Mouse (Mus musculus): Measurements from ENCODE around the gene Cep162. TPM values are rescaled to one million over a fixed set of nuclear protein-coding genes. Genes with fewer than 3 reads are reported as not detected.
A peak's percentile ranks its signal among the peaks of the same experiment; 100 is the strongest.

Cep162 gene
- polyA plus RNA-seq, 1 experiment from 2014 or later, result 5.9 TPM

DNA sequence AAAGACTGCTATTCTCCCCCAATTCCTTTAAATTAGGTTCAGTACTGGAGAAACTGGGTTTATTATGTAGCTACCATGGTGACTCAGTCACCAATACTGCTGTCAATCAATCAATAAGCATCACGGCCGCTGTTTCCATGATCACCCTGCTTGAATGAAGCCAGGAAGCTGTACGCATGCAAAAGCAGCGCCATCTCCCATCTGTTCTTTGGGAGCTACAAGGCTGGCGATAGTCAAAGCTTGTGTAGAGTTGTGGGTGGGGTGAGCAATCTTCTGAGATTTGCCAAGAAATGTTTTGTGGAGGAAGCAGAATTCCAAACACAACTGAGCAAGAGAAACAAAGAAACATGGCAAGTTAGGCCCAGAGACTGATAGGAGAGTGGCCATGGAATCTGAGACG, 52.9 kb downstream of the Cep162 start:
- ATAC-seq, result no peak
- no peak overlapping the region for H3K9ac ChIP-seq (ENCODE audit: low read depth, low read length)
- no peaks in the 10 kb centered on the region for H3K9me3 ChIP-seq (ENCODE audit: control insufficient read depth, low read length)
- H3K4me3 ChIP-seq (ENCODE audit: low read length), result no peak overlapping the region
- WGBS, result 80% methylated on average over 6 of the region's 6 CpGs
- H3K27me3 ChIP-seq (replicated peaks; ENCODE audit: control insufficient read depth, insufficient read depth, low read length), result no peaks in the 10 kb centered on the region
- peaks cover 11% of the 10 kb centered on the region for H3K36me3 ChIP-seq (ENCODE audit: control insufficient read depth, insufficient read depth, low read length)
- H3K4me1 ChIP-seq (ENCODE audit: control insufficient read depth, insufficient read depth, low read depth, low read length), result no peaks in the 10 kb centered on the region
- H3K4me2 ChIP-seq (ENCODE audit: low read length), result no peak overlapping the region
- no peak overlapping the region for H3K27ac ChIP-seq (ENCODE audit: low read depth, low read length)

DNA sequence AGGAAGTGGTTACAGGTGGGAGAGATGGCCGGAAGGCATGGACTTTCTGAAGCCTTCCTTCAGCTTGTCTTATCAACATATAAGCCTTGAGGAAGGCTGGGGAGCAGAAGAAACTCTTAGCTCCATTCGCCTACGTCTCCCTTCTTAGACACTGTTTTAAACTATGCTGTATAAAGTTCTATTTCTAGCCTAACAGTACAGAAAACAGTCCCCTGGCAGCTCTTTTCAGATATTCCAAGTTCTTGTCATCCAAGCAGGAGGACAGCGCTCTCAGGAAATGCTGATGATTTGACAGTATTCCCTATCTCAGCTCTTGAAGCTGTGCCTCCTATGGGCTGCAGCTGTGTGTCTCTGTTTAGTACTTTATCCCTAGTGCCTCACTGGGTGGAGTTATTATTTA, 54.4 kb downstream of the Cep162 start:
- Histone ChIP-seq H3K27ac (ENCODE audit: low read depth, low read length) (no peak overlapping the region), H3K4me1 (ENCODE audit: control insufficient read depth, insufficient read depth, low read depth, low read length) (no peaks in the 10 kb centered on the region), H3K4me3 (ENCODE audit: low read length) (no peak overlapping the region), H3K27me3 (replicated peaks; ENCODE audit: control insufficient read depth, insufficient read depth, low read length) (no peaks in the 10 kb centered on the region), H3K9me3 (ENCODE audit: control insufficient read depth, low read length) (no peaks in the 10 kb centered on the region), H3K4me2 (ENCODE audit: low read length) (no peak overlapping the region), H3K36me3 (ENCODE audit: control insufficient read depth, insufficient read depth, low read length) (peaks cover 6% of the 10 kb centered on the region), H3K9ac (ENCODE audit: low read depth, low read length) (no peak overlapping the region)
- ATAC-seq, result no peak
- WGBS, result 91% methylated on average over 4 of the region's 4 CpGs

DNA sequence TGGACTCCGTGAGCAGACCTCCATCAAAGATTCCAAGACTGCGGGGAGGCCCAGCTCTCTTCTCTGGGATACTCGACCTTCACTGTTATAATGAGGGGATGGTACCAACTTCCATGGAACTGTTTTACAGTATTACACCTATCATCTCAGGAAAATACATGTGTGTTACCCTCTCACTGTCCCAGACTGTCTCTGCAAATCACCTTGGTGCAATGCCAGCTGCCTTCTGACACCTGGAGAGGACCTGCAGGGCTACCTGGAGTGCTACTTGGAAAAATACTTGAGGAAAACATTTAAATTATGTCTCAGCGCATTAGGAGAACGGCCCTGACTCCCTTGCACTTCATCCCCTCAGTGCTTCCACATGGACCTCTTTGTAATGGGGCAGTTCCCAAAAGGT, 54.9 kb downstream of the Cep162 start:
- no peaks in the 10 kb centered on the region for H3K9me3 ChIP-seq (ENCODE audit: control insufficient read depth, low read length)
- H3K27me3 ChIP-seq (replicated peaks; ENCODE audit: control insufficient read depth, insufficient read depth, low read length), result no peaks in the 10 kb centered on the region
- peaks cover 6% of the 10 kb centered on the region; the same call in 1 of the 2 replicates for H3K36me3 ChIP-seq (ENCODE audit: control insufficient read depth, insufficient read depth, low read length)
- ATAC-seq, result no peak
- no peak overlapping the region for H3K4me3 ChIP-seq (ENCODE audit: low read length)
- H3K4me1 ChIP-seq (ENCODE audit: control insufficient read depth, insufficient read depth, low read depth, low read length), result no peaks in the 10 kb centered on the region
- H3K4me2 ChIP-seq (ENCODE audit: low read length), result no peak overlapping the region
- H3K9ac ChIP-seq (ENCODE audit: low read depth, low read length), result no peak overlapping the region
- H3K27ac ChIP-seq (ENCODE audit: low read depth, low read length), result no peak overlapping the region
- WGBS, result 93% methylated on average over 5 of the region's 5 CpGs

DNA sequence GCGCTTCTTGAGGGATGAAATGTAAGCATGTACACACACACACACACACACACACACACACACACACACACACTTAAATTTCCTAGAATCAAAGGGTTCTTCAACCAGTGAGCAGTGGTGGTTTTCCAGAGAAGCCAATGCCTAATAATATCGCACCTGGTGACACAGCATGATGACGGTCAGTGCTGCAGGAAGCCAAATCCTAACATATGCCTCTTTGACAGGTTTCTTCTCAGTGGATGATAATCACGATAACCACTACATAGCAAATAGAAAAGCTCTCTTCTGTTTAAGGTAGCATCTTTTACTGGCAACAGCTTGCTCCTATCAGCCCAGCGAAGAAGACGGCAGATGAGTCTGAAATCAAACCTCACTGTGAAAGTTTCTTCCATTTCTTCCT, 57.3 kb downstream of the Cep162 start:
- Histone ChIP-seq H3K4me1 (ENCODE audit: control insufficient read depth, insufficient read depth, low read depth, low read length) (no peaks in the 10 kb centered on the region), H3K4me2 (ENCODE audit: low read length) (no peak overlapping the region), H3K36me3 (ENCODE audit: control insufficient read depth, insufficient read depth, low read length) (peaks cover 4% of the 10 kb centered on the region; the same call in 1 of the 2 replicates), H3K9me3 (ENCODE audit: control insufficient read depth, low read length) (no peaks in the 10 kb centered on the region), H3K27ac (ENCODE audit: low read depth, low read length) (no peak overlapping the region), H3K27me3 (replicated peaks; ENCODE audit: control insufficient read depth, insufficient read depth, low read length) (no peaks in the 10 kb centered on the region), H3K4me3 (ENCODE audit: low read length) (no peak overlapping the region), H3K9ac (ENCODE audit: low read depth, low read length) (no peak overlapping the region)
- no peak for ATAC-seq
- 79% methylated on average over 6 of the region's 6 CpGs for WGBS

DNA sequence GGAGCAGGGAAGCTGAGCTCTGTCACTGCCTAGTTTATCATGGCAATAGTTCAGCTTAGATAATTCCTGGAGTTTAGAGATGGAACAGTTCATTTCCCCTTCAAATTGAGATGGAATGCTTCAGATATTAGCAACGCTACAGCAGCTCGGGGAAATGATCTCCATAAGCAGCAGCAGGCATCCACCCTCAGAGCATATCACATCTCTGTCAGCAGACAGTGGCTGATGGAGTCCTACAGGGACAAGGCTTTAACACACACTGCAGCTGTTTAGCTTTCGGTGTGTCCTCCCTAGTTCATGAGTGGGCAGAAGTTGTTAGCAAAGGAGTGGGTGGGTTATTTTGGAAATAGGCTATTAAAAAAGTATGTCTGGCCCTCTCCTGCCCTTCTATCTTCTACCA, 58.1 kb downstream of the Cep162 start:
- peak; percentile 61 for ATAC-seq
- Histone ChIP-seq H3K27me3 (replicated peaks; ENCODE audit: control insufficient read depth, insufficient read depth, low read length) (no peaks in the 10 kb centered on the region), H3K27ac (ENCODE audit: low read depth, low read length) (no peak overlapping the region), H3K9ac (ENCODE audit: low read depth, low read length) (no peak overlapping the region), H3K36me3 (ENCODE audit: control insufficient read depth, insufficient read depth, low read length) (peaks cover 12% of the 10 kb centered on the region), H3K4me3 (ENCODE audit: low read length) (no peak overlapping the region), H3K9me3 (ENCODE audit: control insufficient read depth, low read length) (no peaks in the 10 kb centered on the region), H3K4me2 (ENCODE audit: low read length) (no peak overlapping the region), H3K4me1 (ENCODE audit: control insufficient read depth, insufficient read depth, low read depth, low read length) (no peaks in the 10 kb centered on the region)
- WGBS, result 73% methylated on average over 3 of the region's 3 CpGs

DNA sequence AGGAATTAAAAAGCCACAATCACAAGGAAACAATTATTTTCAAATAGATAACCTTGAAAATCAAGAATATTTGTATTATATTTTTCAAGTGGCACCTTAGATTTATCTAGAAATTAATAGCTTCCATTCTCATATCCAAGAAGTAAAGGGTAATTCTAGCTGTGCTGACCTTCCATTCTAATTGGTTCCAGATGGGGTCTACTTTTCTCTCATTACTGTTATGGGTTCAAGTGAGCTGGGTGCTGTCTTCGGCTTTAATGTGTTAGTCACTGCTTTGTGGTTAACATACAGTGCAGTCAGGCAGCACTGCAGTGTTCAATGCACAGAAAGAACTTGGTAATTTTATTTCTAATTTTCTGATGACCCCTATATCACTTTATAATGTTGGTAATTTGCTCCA, 61.6 kb downstream of the Cep162 start:
- no peaks in the 10 kb centered on the region for H3K27me3 ChIP-seq (replicated peaks; ENCODE audit: control insufficient read depth, insufficient read depth, low read length)
- peaks cover 27% of the 10 kb centered on the region for H3K36me3 ChIP-seq (ENCODE audit: control insufficient read depth, insufficient read depth, low read length)
- no peak for ATAC-seq
- H3K9ac ChIP-seq (ENCODE audit: low read depth, low read length), result no peak overlapping the region
- 89% methylated on average over 1 of the region's 1 CpGs for WGBS
- no peak overlapping the region for H3K27ac ChIP-seq (ENCODE audit: low read depth, low read length)
- H3K4me1 ChIP-seq (ENCODE audit: control insufficient read depth, insufficient read depth, low read depth, low read length), result no peaks in the 10 kb centered on the region
- no peak overlapping the region for H3K4me2 ChIP-seq (ENCODE audit: low read length)
- peaks cover 8% of the 10 kb centered on the region for H3K9me3 ChIP-seq (ENCODE audit: control insufficient read depth, low read length)
- H3K4me3 ChIP-seq (ENCODE audit: low read length), result no peak overlapping the region

DNA sequence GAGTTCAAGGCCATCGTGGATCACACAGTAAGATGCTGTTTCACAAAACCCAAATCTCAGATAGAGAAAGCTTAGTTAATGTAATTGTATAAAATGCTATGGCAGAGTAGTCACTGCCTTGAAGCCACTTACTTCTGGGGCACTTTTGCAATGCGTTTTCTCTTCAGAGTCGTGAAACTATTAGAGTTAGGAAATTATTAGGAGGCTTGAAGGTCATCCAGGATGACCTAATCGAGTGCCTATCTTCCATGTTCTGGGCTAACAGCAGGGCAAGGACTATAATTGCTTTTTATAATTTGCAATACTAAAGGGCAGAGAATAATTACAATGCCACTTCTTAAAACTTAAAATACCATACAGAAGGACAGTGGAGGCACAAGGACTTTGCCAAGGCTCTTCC, 68.0 kb downstream of the Cep162 start:
- H3K4me2 ChIP-seq (ENCODE audit: low read length), result no peak overlapping the region
- no peak for ATAC-seq
- peaks cover 16% of the 10 kb centered on the region for H3K36me3 ChIP-seq (ENCODE audit: control insufficient read depth, insufficient read depth, low read length)
- H3K27me3 ChIP-seq (replicated peaks; ENCODE audit: control insufficient read depth, insufficient read depth, low read length), result no peaks in the 10 kb centered on the region
- no peak overlapping the region for H3K4me3 ChIP-seq (ENCODE audit: low read length)
- peaks cover 8% of the 10 kb centered on the region for H3K9me3 ChIP-seq (ENCODE audit: control insufficient read depth, low read length)
- H3K4me1 ChIP-seq (ENCODE audit: control insufficient read depth, insufficient read depth, low read depth, low read length), result no peaks in the 10 kb centered on the region
- no peak overlapping the region for H3K9ac ChIP-seq (ENCODE audit: low read depth, low read length)
- WGBS, result 87% methylated on average over 4 of the region's 4 CpGs
- no peak overlapping the region for H3K27ac ChIP-seq (ENCODE audit: low read depth, low read length)

DNA sequence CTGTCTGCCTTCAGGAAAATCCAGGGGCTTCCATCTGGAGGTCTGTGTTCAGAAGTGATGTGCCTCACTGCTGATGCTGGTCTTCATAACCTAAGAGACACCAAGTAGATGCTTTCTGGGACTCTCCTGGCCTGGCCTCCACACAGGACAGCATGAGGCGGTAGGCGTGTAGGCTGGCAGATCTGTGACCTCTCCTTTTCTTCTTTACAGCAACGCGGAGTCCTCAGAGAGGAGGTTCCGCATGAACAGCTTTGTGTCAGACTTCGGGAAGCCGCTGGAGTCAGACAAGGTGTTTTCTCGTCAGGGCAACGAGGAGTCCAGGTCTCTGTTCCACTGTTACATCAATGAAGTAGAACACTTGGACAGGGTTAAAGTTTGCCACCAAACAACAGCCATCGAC, 73.1 kb downstream of the Cep162 start:
- Histone ChIP-seq H3K36me3 (ENCODE audit: control insufficient read depth, insufficient read depth, low read length) (no peaks in the 10 kb centered on the region), H3K9ac (ENCODE audit: low read depth, low read length) (no peak overlapping the region), H3K4me3 (ENCODE audit: low read length) (no peak overlapping the region), H3K27me3 (replicated peaks; ENCODE audit: control insufficient read depth, insufficient read depth, low read length) (no peaks in the 10 kb centered on the region), H3K4me1 (ENCODE audit: control insufficient read depth, insufficient read depth, low read depth, low read length) (no peaks in the 10 kb centered on the region), H3K4me2 (ENCODE audit: low read length) (no peak overlapping the region), H3K27ac (ENCODE audit: low read depth, low read length) (no peak overlapping the region), H3K9me3 (ENCODE audit: control insufficient read depth, low read length) (no peaks in the 10 kb centered on the region)
- ATAC-seq, result no peak
- 74% methylated on average over 10 of the region's 10 CpGs for WGBS

DNA sequence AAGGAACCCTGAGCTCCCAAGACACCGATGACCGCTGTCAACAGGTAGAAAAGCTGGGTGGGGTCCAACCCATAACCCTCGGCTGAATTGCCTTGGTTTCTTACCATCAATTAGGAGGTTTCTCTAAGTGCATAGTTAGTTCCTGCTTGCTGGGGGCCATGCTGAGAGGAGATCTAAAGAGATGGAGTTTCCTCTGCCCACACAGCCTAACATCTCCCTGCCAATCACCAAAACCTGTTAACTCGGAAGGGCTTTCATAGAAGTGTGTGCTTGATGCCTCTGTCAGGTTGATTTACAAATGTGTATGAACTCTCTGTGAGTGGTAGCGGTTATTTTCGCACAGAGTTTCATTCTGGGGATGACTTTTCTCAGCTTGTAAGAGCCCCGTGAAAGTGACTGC, 76.8 kb downstream of the Cep162 start:
- no peaks in the 10 kb centered on the region for H3K9me3 ChIP-seq (ENCODE audit: control insufficient read depth, low read length)
- no peaks in the 10 kb centered on the region for H3K36me3 ChIP-seq (ENCODE audit: control insufficient read depth, insufficient read depth, low read length)
- no peak overlapping the region for H3K4me3 ChIP-seq (ENCODE audit: low read length)
- no peak overlapping the region for H3K4me2 ChIP-seq (ENCODE audit: low read length)
- 76% methylated on average over 7 of the region's 7 CpGs for WGBS
- no peak overlapping the region for H3K27ac ChIP-seq (ENCODE audit: low read depth, low read length)
- H3K27me3 ChIP-seq (replicated peaks; ENCODE audit: control insufficient read depth, insufficient read depth, low read length), result no peaks in the 10 kb centered on the region
- H3K9ac ChIP-seq (ENCODE audit: low read depth, low read length), result no peak overlapping the region
- ATAC-seq, result no peak
- H3K4me1 ChIP-seq (ENCODE audit: control insufficient read depth, insufficient read depth, low read depth, low read length), result no peaks in the 10 kb centered on the region

DNA sequence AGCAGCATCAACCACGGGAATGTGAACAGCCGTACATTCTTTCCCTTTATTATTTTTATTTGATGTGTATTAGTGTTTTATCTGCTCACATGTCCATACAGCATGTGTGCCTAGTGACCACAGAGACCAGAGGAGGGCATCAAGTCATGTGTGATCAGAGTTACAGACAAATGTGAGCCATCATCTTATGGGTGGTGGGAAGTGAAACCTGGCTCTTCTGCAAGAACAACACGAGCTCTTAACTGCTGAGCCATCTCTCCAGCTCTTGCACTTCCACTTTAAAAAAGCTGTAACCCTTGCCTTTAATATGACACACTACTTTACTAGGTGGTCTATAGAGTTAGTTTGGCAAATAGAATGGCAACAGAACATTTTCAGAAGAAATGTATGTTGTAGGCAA, 83.8 kb downstream of the Cep162 start:
- no peaks in the 10 kb centered on the region for H3K9me3 ChIP-seq (ENCODE audit: control insufficient read depth, low read length)
- no peaks in the 10 kb centered on the region for H3K27me3 ChIP-seq (replicated peaks; ENCODE audit: control insufficient read depth, insufficient read depth, low read length)
- H3K9ac ChIP-seq (ENCODE audit: low read depth, low read length), result no peak overlapping the region
- no peak overlapping the region for H3K4me2 ChIP-seq (ENCODE audit: low read length)
- ATAC-seq, result no peak
- no peaks in the 10 kb centered on the region for H3K36me3 ChIP-seq (ENCODE audit: control insufficient read depth, insufficient read depth, low read length)
- no peaks in the 10 kb centered on the region for H3K4me1 ChIP-seq (ENCODE audit: control insufficient read depth, insufficient read depth, low read depth, low read length)
- H3K27ac ChIP-seq (ENCODE audit: low read depth, low read length), result no peak overlapping the region
- no peak overlapping the region for H3K4me3 ChIP-seq (ENCODE audit: low read length)
- WGBS, result 84% methylated on average over 3 of the region's 3 CpGs
